Mouse (Mus musculus): ENCODE measurements around the gene Hist1h3h.

DNA sequence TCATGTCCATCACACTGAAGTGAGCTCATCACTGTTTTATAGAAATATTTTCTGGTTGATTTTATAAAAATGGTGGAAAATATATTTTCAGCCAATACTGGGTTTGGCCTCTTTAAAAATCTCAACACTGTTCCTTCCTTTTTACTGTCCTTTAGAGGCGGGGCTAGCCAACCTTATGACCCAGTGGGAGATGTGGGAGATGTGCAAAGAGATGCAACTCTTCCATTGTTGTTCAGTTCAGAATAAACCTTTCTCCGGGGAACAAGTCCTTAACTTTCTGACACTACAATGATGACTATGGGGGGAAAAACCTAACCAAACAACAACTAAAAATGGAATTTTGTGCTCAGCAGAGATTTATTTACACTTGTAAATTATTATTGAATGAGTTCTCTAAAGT lies 40.2 kb upstream of the Hist1h3h start, which contains the start of gene Olfr1360:
- TF ChIP-seq CTCF (IDR thresholded peaks at IDR 0.05; ENCODE audit: insufficient read depth, low read length) (no peak), POLR2A (IDR thresholded peaks at IDR 0.05; ENCODE audit: borderline replicate concordance, extremely low read depth, low read depth, low read length) (no peak)

Measured in lung, adult 2 months (tissue).